Mouse (Mus musculus) kidney, embryonic 14.5 days (tissue): Measurements from ENCODE around the gene Tepsin. TPM values are rescaled to one million over a fixed set of nuclear protein-coding genes. Genes with fewer than 3 reads are reported as not detected.
A peak's percentile ranks its signal among the peaks of the same experiment; 100 is the strongest.

Source experiments
- ATAC-seq: fragments of 200-750 bp; cut with Nextera tagmentation; 2 replicates; pipeline ENCODE4 v1.8.0; 2017; ENCODE audit warnings: moderate number of reproducible peaks, mild to moderate bottlenecking, moderate TSS enrichment, moderate library complexity; ENCODE audit not compliant: low FRiP score, low TSS enrichment
- H3K27ac ChIP-seq: fragments of 300-500 bp; sonication (generic); 2 replicates; pipeline ENCODE4 v1.5.1; 2014; ENCODE audit warnings: low read depth, mild to moderate bottlenecking, low read length, moderate library complexity, mixed read lengths
- H3K27me3 ChIP-seq: fragments of 300-500 bp; sonication (generic); 2 replicates; pipeline ENCODE4 v1.6.1; 2014; ENCODE audit warnings: mild to moderate bottlenecking, low read length; ENCODE audit not compliant: control insufficient read depth, insufficient read depth
- H3K36me3 ChIP-seq: fragments of 300-500 bp; sonication (generic); 2 replicates; pipeline ENCODE4 v1.6.1; 2014; ENCODE audit warnings: low read length, mixed read lengths; ENCODE audit not compliant: control insufficient read depth, insufficient read depth
- H3K4me1 ChIP-seq: fragments of 300-500 bp; sonication (generic); 2 replicates; pipeline ENCODE4 v1.6.1; 2014; ENCODE audit warnings: low read length, mixed read lengths; ENCODE audit not compliant: control insufficient read depth, insufficient read depth
- H3K4me2 ChIP-seq: fragments of 300-500 bp; sonication (generic); replicated peaks from 2 replicates; pipeline ENCODE4 v1.6.1; 2014; ENCODE audit warnings: low read depth, mild to moderate bottlenecking, low read length
- H3K4me3 ChIP-seq: fragments of 300-500 bp; sonication (generic); 2 replicates; pipeline ENCODE4 v1.5.1; 2014; ENCODE audit warnings: mild to moderate bottlenecking, low read length
- H3K9ac ChIP-seq: fragments of 300-500 bp; sonication (generic); 2 replicates; pipeline ENCODE4 v1.6.1; 2014; ENCODE audit warnings: low read depth, mild to moderate bottlenecking, low read length, moderate library complexity
- H3K9me3 ChIP-seq: fragments of 300-500 bp; sonication (generic); 2 replicates; pipeline ENCODE4 v1.6.1; 2016; ENCODE audit warnings: low read length; ENCODE audit not compliant: control insufficient read depth
- WGBS: fragments of 180-500 bp; shearing (Covaris S2); extraction: QIAGEN DNeasy Blood & Tissue Kit; methylation state at CpG from one replicate; pipeline ENCODE4 v1.1.7; 2014; 5-methylcytosine and 5-hydroxymethylcytosine counted together
- polyA plus RNA-seq: library from polyadenylated mRNA; unstranded; fragments of >200 nt; fragmentation: Nextera tagmentation; extraction: Ambion mirVana; gene quantifications from 2 replicates; pipeline ENCODE4 v1.2.1, GENCODE M21; 2014

The Tepsin gene
- polyA plus RNA-seq, 1 experiment from 2014 or later, result 15.6 TPM

DNA sequence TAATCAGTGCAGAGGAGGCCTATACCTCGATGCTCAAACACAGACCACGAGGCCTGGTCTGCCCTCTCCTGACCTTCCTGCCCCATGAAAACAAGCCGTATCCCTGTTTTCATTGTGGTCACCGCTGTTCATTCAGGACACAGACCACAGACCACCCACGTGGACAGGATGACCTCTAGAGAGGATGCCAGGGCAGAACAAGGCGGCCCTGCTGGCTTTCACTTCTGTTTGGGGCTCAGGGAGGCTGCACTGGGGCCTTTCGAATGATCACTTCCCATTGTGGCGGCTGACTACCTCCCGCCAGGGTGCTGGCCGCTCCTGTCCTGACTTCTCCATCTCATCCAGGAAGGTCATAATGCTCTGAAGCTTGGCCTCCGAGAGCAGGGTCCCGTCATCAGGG lies 27.5 kb downstream of the Tepsin start:
- no peak for ATAC-seq
- H3K36me3 ChIP-seq, result peaks cover 79% of the 10 kb centered on the region
- H3K4me1 ChIP-seq, result 0 out of 2 replicates have a peak, but pooled peaks cover 4% of the 10 kb centered on the region
- no peak overlapping the region for H3K4me2 ChIP-seq
- no peaks in the 10 kb centered on the region for H3K27me3 ChIP-seq
- H3K9ac ChIP-seq, result no peak overlapping the region
- H3K27ac ChIP-seq, result no peak overlapping the region
- no peak overlapping the region for H3K4me3 ChIP-seq
- H3K9me3 ChIP-seq, result no peaks in the 10 kb centered on the region
- WGBS, result 45% methylated on average over 12 of the region's 12 CpGs

DNA sequence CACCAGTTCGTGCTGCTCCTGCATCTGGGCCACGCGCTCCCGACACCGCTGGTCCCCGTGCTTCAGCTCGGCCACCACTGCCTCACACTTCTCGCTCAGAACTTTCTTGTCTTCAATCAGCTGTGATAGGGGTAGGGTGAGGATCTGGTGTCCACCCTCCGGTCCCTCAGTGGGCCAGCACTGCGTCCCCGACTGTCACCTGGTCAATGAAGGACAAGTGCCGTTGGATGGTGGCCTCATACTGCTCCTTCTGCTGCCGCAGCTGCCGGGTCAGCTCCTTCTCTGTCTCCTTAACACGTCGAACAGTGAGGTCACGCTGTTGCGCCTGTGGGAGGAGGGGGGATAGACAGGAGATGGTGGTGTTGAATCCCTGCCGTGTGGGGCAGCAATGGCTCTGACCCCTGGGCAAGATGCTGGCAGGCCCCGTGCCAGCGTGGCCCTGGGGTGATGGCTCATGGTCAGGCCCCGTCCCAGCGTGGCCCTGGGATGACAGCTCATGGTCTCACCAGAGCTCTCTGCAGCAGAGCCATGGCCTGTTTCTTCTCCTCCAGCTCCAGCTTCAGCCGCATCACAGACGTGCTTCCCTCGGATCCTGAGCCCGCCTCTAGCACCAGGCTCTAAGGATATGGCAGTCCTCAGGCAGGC lies 28.1 kb downstream of the Tepsin start:
- Histone ChIP-seq H3K4me3 (no peak overlapping the region), H3K9ac (peak overlapping the region; percentile 23; the same call in 1 of the 2 replicates), H3K4me1 (0 out of 2 replicates have a peak, but pooled peaks cover 4% of the 10 kb centered on the region), H3K27ac (no peak overlapping the region), H3K27me3 (no peaks in the 10 kb centered on the region), H3K9me3 (no peaks in the 10 kb centered on the region), H3K36me3 (peaks cover 74% of the 10 kb centered on the region), H3K4me2 (no peak overlapping the region)
- ATAC-seq, result no peak
- 92% methylated on average over 26 of the region's 27 CpGs for WGBS

DNA sequence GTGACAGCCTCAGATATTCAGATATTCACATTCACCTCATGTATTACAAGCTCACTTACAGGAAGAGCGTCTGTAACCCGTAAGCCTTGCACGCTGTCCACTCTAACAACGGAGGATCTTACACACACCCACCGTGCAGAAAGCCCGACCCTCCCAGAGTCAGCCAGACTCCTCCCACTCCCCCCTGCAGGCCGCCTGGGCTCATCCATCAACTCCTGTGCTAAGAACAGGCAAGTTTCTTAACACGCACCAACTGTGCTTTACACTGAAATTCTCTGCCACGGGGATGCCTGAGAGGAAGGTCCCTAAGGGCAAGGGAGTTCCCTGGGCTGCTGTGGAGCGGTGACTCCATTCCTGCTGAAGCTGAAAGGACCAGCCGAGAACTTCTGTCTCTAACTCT lies 29.3 kb downstream of the Tepsin start:
- Histone ChIP-seq H3K27me3 (no peaks in the 10 kb centered on the region), H3K9me3 (no peaks in the 10 kb centered on the region), H3K36me3 (peaks cover 73% of the 10 kb centered on the region), H3K4me1 (0 out of 2 replicates have a peak, but pooled peaks cover 4% of the 10 kb centered on the region), H3K4me3 (no peak overlapping the region), H3K9ac (no peak overlapping the region), H3K4me2 (no peak overlapping the region), H3K27ac (no peak overlapping the region)
- ATAC-seq, result no peak; the same call in 1 of the 2 replicates
- WGBS, result 40% methylated on average over 11 of the region's 11 CpGs

DNA sequence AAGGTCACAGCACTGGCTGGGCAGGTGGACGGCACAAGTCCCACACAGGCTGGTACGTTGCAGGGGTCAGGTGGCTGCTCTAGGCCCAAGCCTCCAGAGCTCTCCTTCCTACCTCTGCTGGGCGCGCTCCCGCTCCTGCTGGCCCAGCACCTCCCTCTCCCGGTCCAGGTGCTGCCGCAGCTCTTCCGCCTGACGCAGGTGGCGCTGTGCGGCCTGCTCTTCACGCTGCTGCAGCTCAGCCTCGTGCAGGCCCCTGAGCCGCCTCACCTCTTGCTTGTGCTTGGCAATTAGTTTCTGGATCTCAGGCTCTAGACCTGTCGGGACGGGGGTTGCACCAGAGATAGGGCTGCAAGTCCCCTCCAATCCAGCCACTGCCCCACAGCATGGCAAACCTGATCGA lies 30.7 kb downstream of the Tepsin start:
- Histone ChIP-seq H3K27ac (no peak overlapping the region), H3K9me3 (no peaks in the 10 kb centered on the region), H3K4me1 (0 out of 2 replicates have a peak, but pooled peaks cover 4% of the 10 kb centered on the region), H3K9ac (no peak overlapping the region), H3K27me3 (no peaks in the 10 kb centered on the region), H3K4me3 (no peak overlapping the region), H3K4me2 (no peak overlapping the region), H3K36me3 (peaks cover 69% of the 10 kb centered on the region)
- WGBS, result 59% methylated on average over 17 of the region's 17 CpGs
- ATAC-seq, result no peak

DNA sequence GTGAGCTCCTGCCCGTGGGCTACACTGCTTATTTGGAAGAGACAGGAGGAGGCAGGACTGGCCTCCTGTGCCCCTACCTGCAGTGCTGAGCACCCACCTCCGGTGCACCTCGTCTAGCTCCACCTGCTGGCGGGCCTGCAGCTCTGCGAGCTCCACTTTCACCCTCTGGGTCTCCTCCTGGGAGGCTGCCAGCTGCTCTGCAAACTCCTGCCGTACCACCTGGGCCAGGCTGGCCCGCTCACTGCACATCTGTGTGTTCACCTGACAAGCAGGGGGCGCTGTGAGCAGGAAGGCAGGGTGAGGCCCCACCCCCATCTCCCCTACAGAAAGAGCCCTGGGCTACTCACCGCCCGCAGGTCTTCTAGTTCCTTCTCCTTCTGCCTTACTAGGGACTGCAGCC lies 33.2 kb downstream of the Tepsin start:
- H3K36me3 ChIP-seq, result peaks cover 44% of the 10 kb centered on the region
- H3K9ac ChIP-seq, result no peak overlapping the region
- no peak overlapping the region for H3K4me3 ChIP-seq
- WGBS, result 40% methylated on average over 10 of the region's 10 CpGs
- 0 out of 2 replicates have a peak, but pooled peaks cover 4% of the 10 kb centered on the region for H3K4me1 ChIP-seq
- H3K27me3 ChIP-seq, result no peaks in the 10 kb centered on the region
- no peak overlapping the region for H3K4me2 ChIP-seq
- no peaks in the 10 kb centered on the region for H3K9me3 ChIP-seq
- ATAC-seq, result peak; percentile 54
- H3K27ac ChIP-seq, result no peak overlapping the region

DNA sequence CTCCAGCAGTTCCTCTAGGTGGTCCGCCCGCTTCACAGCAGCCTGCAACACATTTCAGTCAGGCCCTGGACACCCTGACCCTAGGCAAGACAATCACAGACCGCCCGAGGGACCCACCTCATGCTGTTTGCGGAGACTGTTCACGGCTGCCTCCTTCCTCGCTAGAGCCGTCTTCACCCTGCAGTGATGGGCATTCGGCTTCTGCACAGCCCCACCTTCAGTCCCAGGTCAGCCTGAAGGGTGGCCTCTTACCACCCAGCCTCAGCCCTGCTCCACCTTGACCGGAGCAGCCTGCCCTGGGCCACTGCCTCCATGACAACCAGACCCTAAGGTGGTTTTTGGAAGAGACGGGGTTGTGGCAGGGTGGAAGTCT lies 33.9 kb downstream of the Tepsin start:
- H3K4me1 ChIP-seq, result 0 out of 2 replicates have a peak, but pooled peaks cover 4% of the 10 kb centered on the region
- H3K27me3 ChIP-seq, result no peaks in the 10 kb centered on the region
- ATAC-seq, result no peak
- no peak overlapping the region for H3K4me3 ChIP-seq
- no peak overlapping the region for H3K4me2 ChIP-seq
- WGBS, result 92% methylated on average over 11 of the region's 11 CpGs
- H3K9ac ChIP-seq, result no peak overlapping the region
- no peaks in the 10 kb centered on the region for H3K9me3 ChIP-seq
- no peak overlapping the region for H3K27ac ChIP-seq
- H3K36me3 ChIP-seq, result peaks cover 39% of the 10 kb centered on the region; the same call in 1 of the 2 replicates

DNA sequence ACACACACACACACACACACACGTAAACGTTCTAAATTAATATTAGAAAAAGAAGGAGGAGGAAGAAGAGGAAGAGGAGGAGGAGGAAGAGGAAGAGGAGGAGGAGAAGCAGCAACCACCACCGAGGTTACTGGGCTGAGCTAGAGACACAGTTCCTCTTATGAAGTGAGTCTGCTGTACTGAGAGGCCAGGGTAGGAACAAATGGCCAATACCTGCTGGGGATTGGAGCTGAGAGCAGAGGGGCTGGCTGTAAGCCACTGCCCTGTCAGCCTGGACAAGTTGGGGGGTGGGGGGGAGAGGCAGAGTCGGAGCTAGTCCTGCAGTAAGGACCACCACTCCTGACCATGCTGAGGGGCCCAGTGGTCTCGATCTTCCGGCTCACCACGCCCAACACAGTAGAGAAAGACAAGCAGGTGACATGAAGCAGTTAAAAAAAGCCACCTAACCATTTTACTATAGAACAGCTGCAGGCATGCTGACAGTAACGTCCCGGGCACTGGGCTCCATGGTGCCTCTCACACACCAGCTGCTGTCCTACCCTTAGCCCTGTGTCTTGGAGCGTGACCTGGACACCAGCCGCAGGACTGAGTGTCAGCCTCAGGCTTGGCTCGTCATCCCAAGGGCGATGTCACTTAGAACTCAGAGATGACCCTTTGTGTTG lies 34.4 kb downstream of the Tepsin start:
- ATAC-seq, result no peak
- Histone ChIP-seq H3K9me3 (no peaks in the 10 kb centered on the region), H3K9ac (no peak overlapping the region), H3K4me1 (0 out of 2 replicates have a peak, but pooled peaks cover under 1% of the 10 kb centered on the region), H3K27me3 (no peaks in the 10 kb centered on the region), H3K27ac (no peak overlapping the region), H3K36me3 (peaks cover 36% of the 10 kb centered on the region; the same call in 1 of the 2 replicates), H3K4me3 (no peak overlapping the region), H3K4me2 (no peak overlapping the region)
- 73% methylated on average over 13 of the region's 13 CpGs for WGBS

DNA sequence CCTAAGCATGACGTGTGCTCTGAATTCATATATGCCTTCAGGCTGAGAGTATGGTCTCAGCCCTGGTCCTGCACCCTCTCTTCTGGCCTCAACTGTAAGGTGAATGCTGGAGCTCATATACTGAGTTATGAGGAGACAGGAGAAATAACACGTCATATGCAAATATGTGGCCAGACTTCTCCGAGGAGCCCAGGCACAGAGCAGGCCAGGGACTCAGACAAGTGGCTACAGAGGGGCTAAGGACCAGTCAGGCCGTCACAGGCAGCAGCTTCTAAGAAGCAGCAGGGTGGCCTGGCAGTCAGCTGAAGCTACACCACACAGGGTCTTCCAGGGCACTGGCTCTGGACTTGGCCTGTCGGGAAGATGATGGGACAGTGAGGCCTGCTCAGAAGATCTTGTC lies 35.2 kb downstream of the Tepsin start:
- Histone ChIP-seq H3K36me3 (peaks cover 30% of the 10 kb centered on the region; the same call in 1 of the 2 replicates), H3K4me2 (no peak overlapping the region), H3K4me1 (no peaks in the 10 kb centered on the region), H3K4me3 (no peak overlapping the region), H3K9ac (no peak overlapping the region; the same call in 1 of the 2 replicates), H3K27me3 (no peaks in the 10 kb centered on the region), H3K9me3 (no peaks in the 10 kb centered on the region), H3K27ac (no peak overlapping the region)
- WGBS, result 88% methylated on average over 5 of the region's 5 CpGs
- no peak for ATAC-seq

DNA sequence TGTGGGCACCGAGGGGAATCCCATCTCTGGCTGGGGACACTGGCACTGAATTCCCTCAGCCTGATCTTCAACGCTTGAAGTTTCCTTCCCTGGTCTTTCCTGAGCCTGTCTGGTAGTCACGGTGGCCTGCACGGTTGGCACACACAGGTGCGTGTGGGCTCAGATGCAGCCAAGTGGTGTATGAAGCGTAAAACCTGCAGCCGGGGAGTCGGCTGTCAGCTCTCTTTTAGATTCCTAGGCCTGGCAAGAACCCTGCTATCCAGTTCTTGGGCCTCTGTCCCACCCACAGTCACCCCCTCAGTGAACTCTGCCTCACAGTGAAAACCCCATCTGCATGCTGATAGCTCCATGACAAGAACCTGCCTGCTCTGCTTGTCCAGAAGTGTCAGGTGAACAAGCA lies 37.9 kb downstream of the Tepsin start:
- H3K27ac ChIP-seq, result no peak overlapping the region
- H3K9ac ChIP-seq, result no peak overlapping the region
- H3K4me2 ChIP-seq, result no peak overlapping the region
- no peaks in the 10 kb centered on the region for H3K9me3 ChIP-seq
- peaks cover 11% of the 10 kb centered on the region; the same call in 1 of the 2 replicates for H3K36me3 ChIP-seq
- no peak overlapping the region for H3K4me3 ChIP-seq
- WGBS, result 73% methylated on average over 8 of the region's 8 CpGs
- H3K27me3 ChIP-seq, result no peaks in the 10 kb centered on the region
- no peak for ATAC-seq
- H3K4me1 ChIP-seq, result no peaks in the 10 kb centered on the region
